Mouse (Mus musculus): ENCODE data around the gene Krt20.

GRCm38 (mm10) chr11:99430670-99431069, 7.3 kb downstream of the Krt20 start:
- no peak for TF ChIP-seq CTCF (IDR thresholded peaks at IDR 0.05; ENCODE audit: borderline replicate concordance, control insufficient read depth, extremely low read depth, insufficient read depth, low read length, poor library complexity)
- no peak for TF ChIP-seq POLR2A (IDR thresholded peaks at IDR 0.05; ENCODE audit: control insufficient read depth, extremely low read depth, insufficient read depth, low read length, poor library complexity)

All from thymus, adult 2 months (tissue).